Mouse (Mus musculus) lung, postnatal 0 days (tissue): ENCODE measurements around the gene Dnase2b. TPM values are rescaled to one million over a fixed set of nuclear protein-coding genes. Genes with fewer than 3 reads are reported as not detected.

ENCODE experiments used
- ATAC-seq: fragments of 200-750 bp; cut with Nextera tagmentation; 2 replicates; pipeline ENCODE4 v1.8.0; 2017; ENCODE audit warnings: moderate library complexity
- DNase-seq: peaks from one replicate; pipeline ENCODE4 v3.0.0-alpha.2; 2016; ENCODE audit warnings: low spot score
- H3K27ac ChIP-seq: fragments of 300-500 bp; sonication (generic); 2 replicates; pipeline ENCODE4 v1.5.1; 2014; ENCODE audit warnings: antibody characterized with exemption, mild to moderate bottlenecking, low read length, mixed read lengths
- H3K27me3 ChIP-seq: fragments of 300-500 bp; sonication (generic); replicated peaks from 2 replicates; pipeline ENCODE4 v1.6.1; 2014; ENCODE audit warnings: low read length, mixed read lengths; ENCODE audit not compliant: insufficient read depth
- H3K36me3 ChIP-seq: fragments of 300-500 bp; sonication (generic); 2 replicates; pipeline ENCODE4 v1.6.1; 2014; ENCODE audit warnings: low read length, mixed read lengths; ENCODE audit not compliant: insufficient read depth
- H3K4me1 ChIP-seq: fragments of 300-500 bp; sonication (generic); 2 replicates; pipeline ENCODE4 v1.6.1; 2014; ENCODE audit warnings: antibody characterized with exemption, low read depth, low read length, mixed read lengths; ENCODE audit not compliant: insufficient read depth
- H3K4me2 ChIP-seq: fragments of 300-500 bp; sonication (generic); replicated peaks from 2 replicates; pipeline ENCODE4 v1.6.1; 2014; ENCODE audit warnings: low read depth, mild to moderate bottlenecking, low read length, moderate library complexity, mixed read lengths
- H3K4me3 ChIP-seq: fragments of 300-500 bp; sonication (generic); 2 replicates; pipeline ENCODE4 v1.5.1; 2014; ENCODE audit warnings: low read depth, low read length
- H3K9ac ChIP-seq: fragments of 300-500 bp; sonication (generic); replicated peaks from 2 replicates; pipeline ENCODE4 v1.6.1; 2014; ENCODE audit warnings: low read depth, mild to moderate bottlenecking
- H3K9me3 ChIP-seq: fragments of 300-500 bp; sonication (generic); 2 replicates; pipeline ENCODE4 v1.6.1; 2016; ENCODE audit warnings: low read length, mixed read lengths
- CTCF ChIP-seq: IDR thresholded peaks from 2 replicates; pipeline ENCODE4 v1.5.1; 2016; ENCODE audit warnings: antibody characterized with exemption, mild to moderate bottlenecking
- EP300 ChIP-seq: IDR thresholded peaks from 2 replicates; pipeline ENCODE4 v1.6.1; 2016; ENCODE audit warnings: antibody characterized with exemption, mild to moderate bottlenecking, control low read depth
- WGBS: fragments of 180-500 bp; shearing (Covaris S2); extraction: QIAGEN DNeasy Blood & Tissue Kit; methylation state at CpG from one replicate; pipeline ENCODE4 v1.1.7; 2014; 5-methylcytosine and 5-hydroxymethylcytosine counted together
- polyA plus RNA-seq: library from polyadenylated mRNA; unstranded; fragments of >200 nt; fragmentation: Nextera tagmentation; extraction: Ambion mirVana; gene quantifications from 2 replicates; pipeline ENCODE4 v1.2.1, GENCODE M21; 2015

Dnase2b gene
- polyA plus RNA-seq, 1 experiment from 2014 or later = 0.07 TPM

DNA sequence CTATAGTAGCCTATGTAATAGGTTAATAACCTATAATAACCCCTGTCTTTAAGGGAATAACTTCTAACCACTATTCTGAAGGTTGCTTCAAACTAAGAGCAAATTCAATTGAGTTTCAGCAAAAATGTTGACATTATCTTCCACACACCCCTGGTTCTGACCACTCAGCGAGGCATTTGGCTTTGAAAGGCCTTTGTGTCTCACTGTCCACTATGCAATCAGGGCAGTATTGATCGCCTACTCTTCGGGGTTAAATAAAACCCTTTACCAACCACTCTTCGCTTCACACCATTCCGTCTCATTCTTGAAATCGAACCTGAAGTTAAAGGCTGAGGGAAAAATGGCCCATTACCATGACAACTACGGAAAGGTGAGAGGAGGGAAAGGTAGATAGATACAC is 18.5 kb downstream of the Dnase2b start:
- H3K9ac ChIP-seq = no peak overlapping the region
- no peak overlapping the region for H3K27ac ChIP-seq
- no peak overlapping the region for H3K4me2 ChIP-seq
- no peak overlapping the region for H3K4me3 ChIP-seq
- H3K9me3 ChIP-seq = no peaks in the 10 kb centered on the region
- no peak for TF ChIP-seq EP300
- TF ChIP-seq CTCF = no peak
- ATAC-seq = no peak
- DNase-seq = no peak
- WGBS = 85% methylated on average over 7 of the region's 7 CpGs
- H3K27me3 ChIP-seq = no peaks in the 10 kb centered on the region
- no peaks in the 10 kb centered on the region for H3K36me3 ChIP-seq
- no peaks in the 10 kb centered on the region for H3K4me1 ChIP-seq

DNA sequence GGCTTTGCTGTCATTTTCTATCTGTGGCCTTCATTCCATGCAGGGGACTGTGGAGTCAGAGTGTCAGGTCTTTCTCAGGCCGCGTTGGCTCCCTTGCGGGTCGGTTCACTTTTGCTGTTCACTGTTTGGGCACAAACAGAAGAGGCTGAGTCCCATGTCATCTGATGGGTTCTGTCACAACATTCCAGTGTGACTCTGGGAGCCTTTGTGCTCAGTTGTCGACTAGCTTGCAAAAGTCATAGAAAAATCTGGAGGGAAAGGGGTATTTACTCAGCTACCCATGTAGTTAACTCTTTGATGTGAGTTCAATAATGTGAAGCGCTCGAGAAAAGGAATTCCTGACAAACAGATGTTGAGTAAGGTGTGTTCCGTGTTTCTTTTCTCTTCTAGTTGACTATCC is 19.0 kb downstream of the Dnase2b start:
- Histone ChIP-seq H3K27me3 (no peaks in the 10 kb centered on the region), H3K27ac (no peak overlapping the region), H3K4me2 (no peak overlapping the region), H3K9me3 (no peaks in the 10 kb centered on the region), H3K4me1 (no peaks in the 10 kb centered on the region), H3K4me3 (no peak overlapping the region), H3K36me3 (no peaks in the 10 kb centered on the region), H3K9ac (no peak overlapping the region)
- no peak for DNase-seq
- no peak for ATAC-seq
- WGBS = 78% methylated on average over 8 of the region's 8 CpGs
- TF ChIP-seq CTCF (no peak), EP300 (no peak)

DNA sequence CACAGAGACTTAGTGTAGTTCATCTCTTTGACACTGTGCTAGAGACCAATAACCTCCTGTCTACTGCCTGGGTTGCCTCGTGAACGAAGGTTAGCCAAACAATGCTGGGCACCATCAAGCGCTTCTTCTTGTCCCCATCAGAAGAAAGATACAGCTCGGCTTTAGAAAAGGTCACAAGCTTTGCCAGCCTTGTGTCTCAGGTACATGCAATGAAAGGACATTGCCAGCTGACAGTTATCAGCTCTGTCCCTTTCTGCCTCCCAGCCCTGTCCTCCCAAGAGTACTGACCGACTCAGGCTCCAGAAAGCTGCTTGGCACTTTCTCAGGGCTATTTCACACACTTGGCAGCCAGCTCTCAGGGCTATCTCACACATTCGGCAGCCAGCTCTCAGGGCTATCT is 20.0 kb downstream of the Dnase2b start:
- H3K4me3 ChIP-seq = no peak overlapping the region
- no peaks in the 10 kb centered on the region for H3K27me3 ChIP-seq
- H3K4me2 ChIP-seq = no peak overlapping the region
- no peaks in the 10 kb centered on the region for H3K36me3 ChIP-seq
- H3K9ac ChIP-seq = no peak overlapping the region
- H3K27ac ChIP-seq = no peak overlapping the region
- ATAC-seq (no peak), DNase-seq (no peak)
- TF ChIP-seq EP300 (no peak), CTCF (no peak)
- H3K9me3 ChIP-seq = no peaks in the 10 kb centered on the region
- WGBS = 72% methylated on average over 6 of the region's 6 CpGs
- no peaks in the 10 kb centered on the region for H3K4me1 ChIP-seq

DNA sequence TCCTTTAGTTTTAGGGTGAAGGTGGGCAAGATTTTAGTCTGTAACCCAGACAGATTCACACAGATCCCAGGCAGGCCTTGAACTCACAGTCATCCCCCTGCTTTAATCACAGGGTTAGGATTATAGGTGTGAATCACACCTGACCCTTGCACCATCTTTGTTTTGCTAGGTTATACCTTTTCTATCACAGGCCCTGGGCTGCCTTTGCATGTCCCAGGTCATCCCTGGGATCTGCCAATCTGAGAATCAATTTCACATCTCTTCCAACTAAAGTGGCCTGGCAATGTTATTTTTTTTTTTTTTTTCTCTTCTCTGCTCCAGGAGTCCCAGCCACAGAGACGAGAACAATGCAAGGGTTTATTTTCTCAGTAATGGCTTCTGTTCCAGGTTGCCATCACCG is 23.8 kb downstream of the Dnase2b start:
- Histone ChIP-seq H3K27me3 (no peaks in the 10 kb centered on the region), H3K4me3 (no peak overlapping the region), H3K27ac (no peak overlapping the region), H3K9me3 (no peaks in the 10 kb centered on the region), H3K9ac (no peak overlapping the region), H3K4me2 (no peak overlapping the region), H3K4me1 (no peaks in the 10 kb centered on the region), H3K36me3 (no peaks in the 10 kb centered on the region)
- DNase-seq (no peak), ATAC-seq (no peak)
- 56% methylated on average over 2 of the region's 2 CpGs for whole genome bisulfite sequencing
- no peak for TF ChIP-seq CTCF
- no peak for TF ChIP-seq EP300

DNA sequence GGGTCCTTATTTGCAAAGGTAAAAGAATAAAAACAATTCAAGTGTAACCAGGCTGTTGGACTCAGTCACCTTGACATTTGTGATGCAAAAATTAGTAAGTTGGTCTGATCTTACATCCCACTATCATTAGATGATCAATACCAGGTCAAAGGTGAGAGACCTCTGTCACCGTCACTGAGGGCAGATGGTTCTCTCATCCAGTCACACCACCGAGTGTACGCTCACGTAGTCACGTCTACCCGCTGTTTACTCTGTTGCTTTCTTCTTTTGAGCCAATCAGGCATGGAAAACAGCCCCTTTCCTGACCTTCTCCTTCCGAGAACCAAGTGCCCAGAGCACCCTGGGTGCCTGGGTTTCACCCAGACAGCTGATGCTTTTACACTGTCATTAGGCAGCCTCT is 24.2 kb downstream of the Dnase2b start:
- Histone ChIP-seq H3K27ac (no peak overlapping the region), H3K4me1 (no peaks in the 10 kb centered on the region), H3K4me3 (no peak overlapping the region), H3K9me3 (no peaks in the 10 kb centered on the region), H3K27me3 (no peaks in the 10 kb centered on the region), H3K9ac (no peak overlapping the region), H3K4me2 (no peak overlapping the region), H3K36me3 (no peaks in the 10 kb centered on the region)
- TF ChIP-seq CTCF (no peak), EP300 (no peak)
- 70% methylated on average over 7 of the region's 7 CpGs for WGBS
- ATAC-seq (no peak), DNase-seq (no peak)

DNA sequence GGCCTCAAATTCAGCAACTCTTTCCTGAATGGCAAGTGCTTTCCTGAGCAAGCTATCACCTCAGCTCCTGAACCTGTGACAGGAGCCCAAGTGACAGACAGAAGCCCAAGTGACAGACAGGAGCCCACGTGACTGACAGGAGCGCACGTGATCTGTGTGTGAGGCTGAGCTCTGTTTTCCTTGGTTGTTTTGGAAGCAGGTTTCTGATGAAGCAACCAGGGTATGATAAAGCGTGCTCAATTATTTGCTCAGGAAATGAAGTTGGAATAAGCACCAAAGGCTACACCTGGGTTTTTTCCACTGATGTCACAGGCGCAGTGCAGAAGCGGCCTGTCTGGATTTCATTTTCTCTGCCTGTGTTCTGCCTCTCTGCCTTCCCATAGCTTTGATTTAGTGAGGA is 25.9 kb downstream of the Dnase2b start:
- H3K4me1 ChIP-seq = no peaks in the 10 kb centered on the region
- 77% methylated on average over 6 of the region's 6 CpGs for WGBS
- no peak overlapping the region for H3K9ac ChIP-seq
- DNase-seq (no peak), ATAC-seq (no peak)
- no peaks in the 10 kb centered on the region for H3K36me3 ChIP-seq
- no peak overlapping the region for H3K4me2 ChIP-seq
- no peaks in the 10 kb centered on the region for H3K9me3 ChIP-seq
- no peaks in the 10 kb centered on the region for H3K27me3 ChIP-seq
- no peak overlapping the region for H3K27ac ChIP-seq
- H3K4me3 ChIP-seq = no peak overlapping the region
- TF ChIP-seq EP300 = no peak
- TF ChIP-seq CTCF = no peak

- Histone ChIP-seq H3K4me1 (no peaks in the 10 kb centered on the region), H3K27ac (no peak overlapping the region), H3K9me3 (no peaks in the 10 kb centered on the region), H3K9ac (no peak overlapping the region), H3K4me3 (no peak overlapping the region), H3K36me3 (no peaks in the 10 kb centered on the region), H3K4me2 (no peak overlapping the region), H3K27me3 (no peaks in the 10 kb centered on the region)
- DNase-seq (no peak), ATAC-seq (no peak)
- WGBS = 91% methylated on average over 14 of the region's 14 CpGs
- no peak for TF ChIP-seq CTCF
- no peak for TF ChIP-seq EP300
Measured at GRCm38 (mm10) chr3:146586616-146587015, 28.8 kb downstream of the Dnase2b start.
